Comparison of ENCODE assay signal across 8 mouse cellular contexts in the genomic region with DNA sequence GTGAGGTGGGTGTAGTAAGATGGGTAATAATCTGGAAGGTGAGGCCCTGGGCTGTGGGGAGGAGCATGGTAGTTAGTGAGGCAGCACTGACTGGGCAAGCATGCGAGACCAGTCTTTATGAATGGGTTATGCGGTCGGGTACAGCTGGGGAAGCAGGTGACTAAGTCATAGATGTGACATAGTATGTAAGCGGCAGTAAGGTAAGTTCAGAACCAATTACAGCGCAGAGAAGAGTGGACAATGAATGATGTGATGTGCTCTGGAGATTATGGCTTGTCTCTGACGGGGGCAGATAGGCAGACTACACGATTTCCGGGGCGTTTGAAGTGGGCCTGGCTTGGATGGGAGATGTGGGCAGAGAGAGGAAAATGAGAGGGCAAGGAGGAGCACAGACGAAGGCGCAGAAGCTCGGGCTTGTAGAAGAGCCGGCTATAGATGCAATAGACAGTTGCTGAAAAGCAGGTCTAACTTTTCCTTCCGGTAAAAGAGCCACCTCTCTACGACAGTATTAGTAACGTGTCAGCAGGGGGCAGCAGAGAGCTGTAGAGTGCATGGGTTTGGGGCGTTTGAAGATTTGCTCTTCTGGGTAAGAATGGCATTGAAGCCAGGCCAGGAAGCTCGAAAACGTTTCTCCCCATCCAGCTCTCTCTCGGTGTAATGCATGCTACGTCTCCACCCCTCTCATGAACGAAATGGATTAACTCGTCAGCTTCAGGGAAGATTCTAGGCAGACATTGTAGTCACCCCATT.
DNase-seq lines count a peak whose midpoint lies in the region; ATAC-seq and TF ChIP-seq lines count a peak whose summit lies in the region.

No protein-coding gene starts in this region.

- no peaks in the 10 kb centered on the region for H3K4me1 ChIP-seq in bone marrow macrophage, adult 2 months (ENCODE audit: control insufficient read depth, insufficient read depth, low read length)
- peaks cover 10% of the 10 kb centered on the region for H3K4me1 ChIP-seq in embryonic facial prominence, embryonic 15.5 days
- H3K4me1 ChIP-seq in heart, embryonic 13.5 days = peaks cover 19% of the 10 kb centered on the region
- H3K4me1 ChIP-seq in liver, adult 2 months (ENCODE audit: control insufficient read depth, insufficient read depth, low read length) = no peaks in the 10 kb centered on the region
- H3K4me1 ChIP-seq in neural tube, embryonic 12.5 days = no peaks in the 10 kb centered on the region

- H3K27me3 ChIP-seq in C2C12 (ENCODE audit: control insufficient read depth, insufficient read depth, insufficient read length) = peaks cover 7% of the 10 kb centered on the region
- no peaks in the 10 kb centered on the region for H3K27me3 ChIP-seq in embryonic facial prominence, embryonic 15.5 days
- H3K27me3 ChIP-seq in heart, embryonic 13.5 days (replicated peaks) = no peaks in the 10 kb centered on the region
- no peaks in the 10 kb centered on the region for H3K27me3 ChIP-seq in liver, adult 2 months (ENCODE audit: control insufficient read depth, insufficient read depth, low read length)
- H3K27me3 ChIP-seq in neural tube, embryonic 12.5 days (replicated peaks) = no peaks in the 10 kb centered on the region

- peak; percentile 42 for TF ChIP-seq CTCF in C2C12 (IDR thresholded peaks at IDR 0.05; ENCODE audit: control insufficient read depth, insufficient read depth, insufficient read length)
- peak; percentile 49; the same call in 1 of the 2 replicates for TF ChIP-seq CTCF in bone marrow macrophage, adult 2 months (IDR thresholded peaks at IDR 0.05; ENCODE audit: low read depth, low read length)
- TF ChIP-seq CTCF in liver, adult 2 months (IDR thresholded peaks at IDR 0.05; ENCODE audit: low read depth, low read length) = peak; percentile 66

- no peak overlapping the region for H3K27ac ChIP-seq in bone marrow macrophage, adult 2 months (ENCODE audit: insufficient read depth, low read depth, low read length)
- H3K27ac ChIP-seq in embryonic facial prominence, embryonic 15.5 days (replicated peaks) = no peak overlapping the region
- no peak overlapping the region for H3K27ac ChIP-seq in heart, embryonic 13.5 days (replicated peaks)
- no peak overlapping the region for H3K27ac ChIP-seq in liver, adult 2 months (replicated peaks; ENCODE audit: insufficient read depth, low read depth, low read length)
- no peak overlapping the region for H3K27ac ChIP-seq in neural tube, embryonic 12.5 days

- no peaks in the 10 kb centered on the region for H3K9me3 ChIP-seq in embryonic facial prominence, embryonic 15.5 days (replicated peaks)
- no peaks in the 10 kb centered on the region for H3K9me3 ChIP-seq in heart, embryonic 13.5 days
- no peaks in the 10 kb centered on the region for H3K9me3 ChIP-seq in neural tube, embryonic 12.5 days

- no peak for TF ChIP-seq POLR2A in bone marrow macrophage, adult 2 months (IDR thresholded peaks at IDR 0.05; ENCODE audit: borderline replicate concordance, low read depth, low read length)
- TF ChIP-seq POLR2A in liver, adult 2 months (IDR thresholded peaks at IDR 0.05; ENCODE audit: extremely low read depth, insufficient read depth, low read length) = no peak

- H3K79me2 ChIP-seq in C2C12 (ENCODE audit: control insufficient read depth, insufficient read depth) = no peaks in the 10 kb centered on the region
- no peaks in the 10 kb centered on the region for H3K79me2 ChIP-seq in liver, adult 2 months (ENCODE audit: control insufficient read depth, insufficient read depth, low read length)

- H3K79me3 ChIP-seq in C2C12 (ENCODE audit: low read depth) = no peaks in the 10 kb centered on the region

- no peak overlapping the region for H3ac ChIP-seq in C2C12 (ENCODE audit: control insufficient read depth, insufficient read length, low read depth)

- no peak overlapping the region for H3K4me3 ChIP-seq in C2C12 (ENCODE audit: insufficient read depth, poor library complexity, severe bottlenecking)
- no peak overlapping the region for H3K4me3 ChIP-seq in bone marrow macrophage, adult 2 months (ENCODE audit: insufficient read depth, low read length)
- 0 out of 2 replicates have a peak overlapping the region, but pooled peaks have one; percentile 15 for H3K4me3 ChIP-seq in embryonic facial prominence, embryonic 15.5 days (replicated peaks)
- no peak overlapping the region for H3K4me3 ChIP-seq in heart, embryonic 13.5 days
- no peak overlapping the region for H3K4me3 ChIP-seq in liver, adult 2 months (ENCODE audit: insufficient read depth, low read depth, low read length)
- no peak overlapping the region for H3K4me3 ChIP-seq in neural tube, embryonic 12.5 days

- peak; percentile 67 for ATAC-seq in embryonic facial prominence, embryonic 15.5 days (ENCODE audit: insufficient number of reproducible peaks, low FRiP score, low TSS enrichment, low read depth)
- ATAC-seq in heart, embryonic 13.5 days (ENCODE audit: extremely low read depth, insufficient number of reproducible peaks, low FRiP score, low TSS enrichment) = peak; percentile 25; the same call in 1 of the 2 replicates
- peak; percentile 88 for ATAC-seq in neural tube, embryonic 12.5 days (ENCODE audit: low FRiP score, low read depth)

- WGBS in embryonic facial prominence, embryonic 15.5 days = 28% methylated on average over 23 of the region's 23 CpGs
- WGBS in heart, embryonic 13.5 days = 31% methylated on average over 23 of the region's 23 CpGs
- WGBS in liver, adult 2 months = 37% methylated on average over 23 of the region's 23 CpGs
- 38% methylated on average over 23 of the region's 23 CpGs for WGBS in neural tube, embryonic 12.5 days

- H3K9ac ChIP-seq in embryonic facial prominence, embryonic 15.5 days = no peak overlapping the region
- peak overlapping the region; percentile 51 for H3K9ac ChIP-seq in heart, embryonic 13.5 days
- no peak overlapping the region for H3K9ac ChIP-seq in liver, adult 2 months (ENCODE audit: low read depth, low read length)
- H3K9ac ChIP-seq in neural tube, embryonic 12.5 days = no peak overlapping the region

- H3K4me2 ChIP-seq in embryonic facial prominence, embryonic 15.5 days (replicated peaks) = peak overlapping the region; percentile 37
- peak overlapping the region; percentile 48 for H3K4me2 ChIP-seq in heart, embryonic 13.5 days
- peak overlapping the region; percentile 41 for H3K4me2 ChIP-seq in neural tube, embryonic 12.5 days (replicated peaks)

- H3K36me3 ChIP-seq in C2C12 (ENCODE audit: control insufficient read depth, insufficient read depth) = no peaks in the 10 kb centered on the region
- H3K36me3 ChIP-seq in embryonic facial prominence, embryonic 15.5 days = no peaks in the 10 kb centered on the region
- no peaks in the 10 kb centered on the region for H3K36me3 ChIP-seq in heart, embryonic 13.5 days
- no peaks in the 10 kb centered on the region for H3K36me3 ChIP-seq in liver, adult 2 months (ENCODE audit: control insufficient read depth, insufficient read depth, low read length)
- H3K36me3 ChIP-seq in neural tube, embryonic 12.5 days = no peaks in the 10 kb centered on the region

- DNase-seq in kidney, postnatal 10 days = peak; percentile 91
- DNase-seq in liver, adult 2 months (ENCODE audit: extremely low read depth, low read depth, low spot score) = peak; percentile 33
- DNase-seq in testis, postnatal 10 days (ENCODE audit: low spot score) = peak; percentile 89

TF ChIP-seq in C2C12, 6 proteins besides CTCF, POLR2A, EP300 and RAD21:
- no peak for TF ChIP-seq FOSL1 (IDR thresholded peaks at IDR 0.05; ENCODE audit: insufficient read depth, low read length, poor library complexity, severe bottlenecking)
- no peak for TF ChIP-seq CEBPB (IDR thresholded peaks at IDR 0.05; ENCODE audit: low read depth)
- TF ChIP-seq MYOD1 (IDR thresholded peaks at IDR 0.05; ENCODE audit: control insufficient read depth, insufficient read length, low read depth) = no peak
- TF ChIP-seq MYOG (IDR thresholded peaks at IDR 0.05; ENCODE audit: control insufficient read depth, extremely low read depth, insufficient read length) = no peak
- no peak for TF ChIP-seq USF1 (IDR thresholded peaks at IDR 0.05; ENCODE audit: low read depth)
- TF ChIP-seq MAX (IDR thresholded peaks at IDR 0.05) = no peak

Comparison
In these comparisons a context has a peak if more than half of its experiments do, and no peak if none do; other contexts are left out.
1. ATAC-seq: peak in every context shown above with its lines; median percentile 88 in neural tube, embryonic 12.5 days; 67 in embryonic facial prominence, embryonic 15.5 days; 25 in heart, embryonic 13.5 days.
2. DNase-seq: peak in every context shown above with its lines; median percentile 91 in kidney, postnatal 10 days; 89 in testis, postnatal 10 days; 33 in liver, adult 2 months.